Mouse (Mus musculus) stomach, embryonic 14.5 days (tissue): ENCODE measurements around the gene Bhlhe41. TPM values are rescaled to one million over a fixed set of nuclear protein-coding genes. Genes with fewer than 3 reads are reported as not detected.

Experiments
- polyA plus RNA-seq: library from polyadenylated mRNA; unstranded; fragments of >200 nt; fragmentation: Nextera tagmentation; extraction: Ambion mirVana; gene quantifications from 2 replicates; pipeline ENCODE4 v1.2.1, GENCODE M21; 2014

Bhlhe41 gene
- polyA plus RNA-seq, 1 experiment from 2014 or later: 1.6 TPM

Other genes with a start within 250 kb of the Bhlhe41 start
- not detected in 2 replicates for gene Tuba3b, start 249.8 kb downstream of the Bhlhe41 start, polyA plus RNA-seq
- gene Rassf8, start 118.8 kb downstream of the Bhlhe41 start, polyA plus RNA-seq: 10.5 and 11.4 TPM in 2 replicates
- 10.0 and 10.3 TPM in 2 replicates for gene Sspn, start 66.1 kb upstream of the Bhlhe41 start, polyA plus RNA-seq